Mouse (Mus musculus) forebrain, embryonic 11.5 days (tissue): ENCODE measurements around the gene Tnfsf14. TPM values are rescaled to one million over a fixed set of nuclear protein-coding genes. Genes with fewer than 3 reads are reported as not detected.

Experiments
- ATAC-seq: fragments of 200-750 bp; cut with Nextera tagmentation; replicated peaks from 2 replicates; pipeline ENCODE4 v1.8.0; 2017; ENCODE audit warnings: moderate TSS enrichment; ENCODE audit not compliant: low FRiP score
- DNase-seq: peaks from one replicate; pipeline ENCODE4 v3.0.0-alpha.2; 2017; ENCODE audit warnings: low spot score
- H3K27ac ChIP-seq: fragments of 300-500 bp; sonication (generic); 2 replicates; pipeline ENCODE4 v1.5.1; 2014; ENCODE audit warnings: low read depth, low read length
- H3K27me3 ChIP-seq: fragments of 300-500 bp; sonication (generic); 2 replicates; pipeline ENCODE4 v1.6.1; 2014; ENCODE audit warnings: mild to moderate bottlenecking, low read length, mixed read lengths; ENCODE audit not compliant: control insufficient read depth, insufficient read depth
- H3K36me3 ChIP-seq: fragments of 300-500 bp; sonication (generic); 2 replicates; pipeline ENCODE4 v1.6.1; 2014; ENCODE audit warnings: mild to moderate bottlenecking, low read length, moderate library complexity, mixed read lengths; ENCODE audit not compliant: control insufficient read depth, insufficient read depth
- H3K4me1 ChIP-seq: fragments of 300-500 bp; sonication (generic); replicated peaks from 2 replicates; pipeline ENCODE4 v1.6.1; 2014; ENCODE audit warnings: low read length, mixed read lengths; ENCODE audit not compliant: control insufficient read depth, insufficient read depth
- H3K4me2 ChIP-seq: fragments of 300-500 bp; sonication (generic); 2 replicates; pipeline ENCODE4 v1.6.1; 2014; ENCODE audit warnings: low read depth, mild to moderate bottlenecking, low read length, moderate library complexity, mixed read lengths; ENCODE audit not compliant: severe bottlenecking
- H3K4me3 ChIP-seq: fragments of 300-500 bp; sonication (generic); 2 replicates; pipeline ENCODE4 v1.5.1; 2014; ENCODE audit warnings: low read depth, low read length
- H3K9ac ChIP-seq: fragments of 300-500 bp; sonication (generic); 2 replicates; pipeline ENCODE4 v1.6.1; 2014; ENCODE audit warnings: low read length
- H3K9me3 ChIP-seq: fragments of 300-500 bp; sonication (generic); 2 replicates; pipeline ENCODE4 v1.6.1; 2016; ENCODE audit warnings: low read length, mixed read lengths; ENCODE audit not compliant: control insufficient read depth
- WGBS: fragments of 180-500 bp; shearing (Covaris S2); extraction: QIAGEN DNeasy Blood & Tissue Kit; methylation state at CpG from one replicate; pipeline ENCODE4 v1.1.7; 2014; 5-methylcytosine and 5-hydroxymethylcytosine counted together
- polyA plus RNA-seq: library from polyadenylated mRNA; unstranded; fragments of >200 nt; fragmentation: Nextera tagmentation; extraction: Ambion mirVana; gene quantifications from 2 replicates; pipeline ENCODE4 v1.2.1, GENCODE M21; 2014

Gene Tnfsf14
- polyA plus RNA-seq, 1 experiment from 2014 or later, result 0.13 TPM

DNA sequence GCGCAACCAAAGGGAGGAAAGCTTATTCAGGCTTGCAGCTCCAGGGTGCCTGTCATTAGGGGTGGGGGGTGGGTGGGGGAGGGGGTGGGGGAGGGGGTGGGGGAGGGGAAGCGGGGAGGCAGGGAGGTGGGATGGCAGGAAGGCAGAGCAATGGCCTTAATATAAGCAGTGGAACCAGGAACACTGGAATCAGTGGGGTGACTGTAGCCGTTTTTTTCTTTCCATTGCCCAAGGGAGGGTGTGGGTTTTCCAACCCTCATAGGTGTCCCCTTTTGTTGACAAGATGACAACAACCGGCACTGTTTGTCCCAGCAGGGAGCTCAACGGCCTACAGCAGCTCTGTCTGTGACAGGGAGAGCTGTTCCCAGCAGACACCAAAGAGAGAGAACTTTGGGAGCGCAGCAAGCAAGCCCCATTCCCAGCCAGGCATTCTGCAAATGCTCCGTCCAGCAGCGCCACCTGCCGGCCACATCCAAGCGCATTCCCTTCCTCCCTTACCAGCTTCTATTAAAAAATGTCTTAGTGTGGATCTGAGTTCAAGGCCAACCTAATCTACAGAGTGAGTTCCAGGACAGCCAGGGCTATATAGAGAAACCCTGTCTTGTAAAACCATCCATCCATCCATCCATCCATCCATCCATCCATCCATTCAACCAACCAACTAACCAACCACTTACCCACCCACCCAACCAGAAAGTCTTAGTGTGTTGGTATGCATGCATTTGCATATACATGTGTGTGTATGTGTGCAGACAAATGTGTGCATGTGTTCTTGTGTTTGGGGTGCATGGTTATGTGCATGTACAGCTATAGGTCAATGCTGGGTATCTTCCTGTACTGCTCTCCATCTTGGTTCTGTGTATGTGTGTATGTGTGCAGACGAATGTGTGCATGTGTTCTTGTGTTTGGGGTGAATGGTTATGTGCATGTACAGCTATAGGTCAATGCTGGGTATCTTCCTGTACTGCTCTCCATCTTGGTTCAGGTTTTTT lies 26.9 kb downstream of the Tnfsf14 start:
- Histone ChIP-seq H3K4me3 (no peak overlapping the region), H3K27me3 (no peaks in the 10 kb centered on the region), H3K9ac (no peak overlapping the region), H3K4me1 (0 out of 2 replicates have a peak, but pooled peaks cover 1% of the 10 kb centered on the region), H3K4me2 (peak overlapping the region; percentile 16; the same call in 1 of the 2 replicates), H3K27ac (no peak overlapping the region), H3K9me3 (no peaks in the 10 kb centered on the region), H3K36me3 (no peaks in the 10 kb centered on the region)
- ATAC-seq (peak; percentile 74), DNase-seq (peak; percentile 94)
- 8% methylated on average over 10 of the region's 11 CpGs for WGBS

DNA sequence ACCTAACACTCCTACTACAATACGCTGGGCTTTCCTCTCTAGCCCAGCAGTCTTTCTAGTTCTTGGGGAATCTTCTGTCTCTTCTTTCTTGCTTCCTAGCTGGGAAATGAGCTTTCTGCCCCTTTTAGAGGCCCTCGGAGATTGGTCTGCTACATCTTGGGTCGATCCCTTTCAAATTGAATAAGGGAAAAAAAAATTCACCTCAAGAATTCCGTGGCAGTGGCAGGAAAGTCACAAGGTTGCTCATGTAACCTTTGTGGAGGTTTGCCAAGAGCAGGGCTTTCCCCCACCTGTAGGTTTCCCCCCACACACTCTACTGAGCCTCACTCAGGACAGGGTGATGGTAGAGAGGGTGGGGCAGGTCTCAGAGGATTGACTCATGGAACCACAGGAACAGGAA lies 40.2 kb downstream of the Tnfsf14 start:
- no peak overlapping the region for H3K9ac ChIP-seq
- no peaks in the 10 kb centered on the region for H3K36me3 ChIP-seq
- WGBS, result 90% methylated on average over 4 of the region's 4 CpGs
- no peak overlapping the region for H3K4me3 ChIP-seq
- H3K4me2 ChIP-seq, result no peak overlapping the region
- no peaks in the 10 kb centered on the region for H3K9me3 ChIP-seq
- no peak for DNase-seq
- ATAC-seq, result no peak
- no peak overlapping the region for H3K27ac ChIP-seq
- peaks cover 12% of the 10 kb centered on the region for H3K27me3 ChIP-seq
- no peaks in the 10 kb centered on the region for H3K4me1 ChIP-seq

DNA sequence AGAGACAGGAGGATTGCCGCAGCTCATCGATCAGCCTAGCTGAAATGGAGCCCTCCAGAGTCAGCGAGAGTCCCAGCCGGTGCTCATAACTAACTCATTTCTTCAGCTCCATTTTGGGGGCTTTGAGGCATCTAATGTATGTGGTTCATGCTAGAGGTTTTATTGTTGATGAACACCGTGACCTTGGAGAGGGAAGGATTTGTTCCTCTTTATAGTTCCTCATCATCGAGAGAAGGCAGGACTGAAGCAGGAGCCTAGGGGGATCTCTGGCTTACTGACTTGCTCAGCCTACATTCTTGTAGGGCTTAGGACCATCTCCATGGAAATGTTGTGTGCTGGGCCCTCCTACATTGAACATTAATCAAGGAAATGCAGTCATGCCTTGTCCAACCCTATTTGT lies 41.0 kb downstream of the Tnfsf14 start:
- WGBS, result 89% methylated on average over 6 of the region's 6 CpGs

DNA sequence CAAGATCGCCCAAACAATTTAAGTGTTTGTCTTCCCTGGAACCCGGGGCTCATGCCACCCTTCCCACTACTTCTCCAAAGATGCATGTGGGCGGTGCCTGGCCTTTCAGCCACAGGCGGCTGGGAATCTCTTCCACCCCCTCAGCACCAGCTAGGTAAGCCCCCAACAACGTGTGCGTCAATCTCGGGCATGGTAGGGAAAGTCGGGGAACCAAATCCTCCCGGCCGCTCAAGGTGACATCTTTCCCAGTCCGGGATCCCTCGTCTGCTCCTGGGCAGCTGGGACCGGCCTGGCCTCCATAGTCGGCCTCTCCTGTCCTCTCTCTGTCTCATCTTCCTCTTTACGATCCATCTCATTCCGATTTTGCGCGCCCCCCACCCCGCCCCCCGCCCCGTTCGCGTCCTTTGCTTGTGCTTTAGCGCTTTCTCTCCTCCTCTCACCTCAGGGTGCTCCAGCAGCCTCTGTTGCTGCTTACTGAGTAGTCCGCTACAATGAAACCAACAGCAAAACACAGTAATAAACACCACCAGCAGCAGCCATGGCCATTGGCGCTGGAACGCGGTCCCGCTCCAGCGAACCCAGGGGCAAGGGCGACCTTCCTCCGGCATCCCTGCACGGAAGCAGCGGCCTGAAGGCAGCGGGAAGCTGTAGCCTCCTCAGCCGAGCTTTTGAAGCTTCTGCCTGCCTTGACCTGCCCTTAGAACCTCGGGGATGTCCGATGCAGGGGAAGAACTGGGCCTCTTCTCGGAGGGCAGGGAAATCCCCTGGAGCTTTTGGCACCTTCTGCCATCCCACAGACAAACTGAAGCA lies 44.8 kb downstream of the Tnfsf14 start, which contains the start of gene Cd70:
Gene Cd70, minus strand, starts transcription at position 784 of the 810 bp plus-strand sequence.
- H3K4me2 ChIP-seq, result peak within 1 kb of the TSS; percentile 56
- H3K9ac ChIP-seq, result peak within 1 kb of the TSS; percentile 32
- H3K4me1 ChIP-seq, result no peaks in the 10 kb centered on the region
- H3K27me3 ChIP-seq, result peaks cover 24% of the 10 kb centered on the region
- peak within 1 kb of the TSS; percentile 26 for H3K4me3 ChIP-seq
- no peaks in the 10 kb centered on the region for H3K9me3 ChIP-seq
- no peak within 1 kb of the TSS for H3K27ac ChIP-seq
- DNase-seq, result no peak
- no peaks in the 10 kb centered on the region for H3K36me3 ChIP-seq
- no peak for ATAC-seq
- 3% methylated on average over 39 of the region's 39 CpGs for WGBS

More for the DNA sequence above, 41.0 kb downstream of the Tnfsf14 start:
- Histone ChIP-seq H3K4me3 (no peak overlapping the region), H3K4me1 (no peaks in the 10 kb centered on the region), H3K27me3 (peaks cover 20% of the 10 kb centered on the region), H3K4me2 (no peak overlapping the region), H3K9me3 (no peaks in the 10 kb centered on the region), H3K9ac (no peak overlapping the region), H3K27ac (no peak overlapping the region), H3K36me3 (no peaks in the 10 kb centered on the region)
- ATAC-seq (no peak), DNase-seq (no peak)

DNA sequence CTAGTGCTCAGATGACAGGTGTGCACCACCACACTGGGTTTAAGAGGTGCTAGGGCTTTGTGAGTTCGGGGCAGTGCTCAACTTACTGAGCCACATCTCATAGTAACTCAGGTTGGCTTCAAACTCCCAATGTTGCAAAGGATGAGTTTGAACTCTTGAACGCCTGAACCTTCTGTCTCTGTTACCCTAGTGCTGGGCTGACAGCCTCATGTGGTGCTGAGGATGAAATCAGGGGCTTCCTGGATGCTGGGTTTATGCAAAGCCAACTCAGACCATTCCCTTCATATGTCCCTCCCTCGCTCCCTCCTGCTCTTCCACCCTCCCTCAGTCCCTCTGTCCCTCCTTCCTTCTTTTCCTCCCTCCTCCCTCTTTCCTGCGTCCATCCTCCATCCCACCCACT lies 45.6 kb downstream of the Tnfsf14 start:
- WGBS, result 65% methylated on average over 4 of the region's 4 CpGs
- H3K27me3 ChIP-seq, result peaks cover 24% of the 10 kb centered on the region

DNA sequence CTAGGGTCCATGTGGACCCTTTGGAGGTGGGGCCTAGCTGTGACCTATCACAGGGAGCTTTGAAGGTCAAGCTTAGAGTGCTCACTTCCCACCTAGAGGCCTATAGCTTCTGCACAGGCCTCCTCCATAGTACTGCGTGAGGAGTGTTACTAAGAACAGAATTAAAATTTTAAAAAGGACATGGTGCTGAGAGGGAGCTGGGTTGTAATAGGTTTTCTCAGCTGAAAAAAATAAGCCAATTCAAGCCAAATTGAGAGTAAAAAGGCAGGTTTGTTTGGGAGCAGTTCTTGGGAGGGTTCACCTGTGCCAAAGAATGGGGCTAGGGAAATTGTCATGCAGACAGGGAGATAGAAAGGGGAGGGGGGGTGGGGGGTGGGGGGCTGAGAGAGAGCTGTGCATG lies 48.9 kb downstream of the Tnfsf14 start:
- Histone ChIP-seq H3K36me3 (no peaks in the 10 kb centered on the region), H3K4me1 (no peaks in the 10 kb centered on the region), H3K9me3 (no peaks in the 10 kb centered on the region), H3K9ac (no peak overlapping the region), H3K4me3 (no peak overlapping the region), H3K27ac (no peak overlapping the region), H3K27me3 (peaks cover 24% of the 10 kb centered on the region), H3K4me2 (no peak overlapping the region)
- no peak for ATAC-seq
- WGBS, result 44% methylated on average over 1 of the region's 1 CpGs
- DNase-seq, result no peak

More for the DNA sequence above, 45.6 kb downstream of the Tnfsf14 start:
- ATAC-seq (no peak), DNase-seq (no peak)
- Histone ChIP-seq H3K36me3 (no peaks in the 10 kb centered on the region), H3K4me3 (no peak overlapping the region), H3K27ac (no peak overlapping the region), H3K9me3 (no peaks in the 10 kb centered on the region), H3K4me1 (no peaks in the 10 kb centered on the region), H3K9ac (no peak overlapping the region), H3K4me2 (no peak overlapping the region)

DNA sequence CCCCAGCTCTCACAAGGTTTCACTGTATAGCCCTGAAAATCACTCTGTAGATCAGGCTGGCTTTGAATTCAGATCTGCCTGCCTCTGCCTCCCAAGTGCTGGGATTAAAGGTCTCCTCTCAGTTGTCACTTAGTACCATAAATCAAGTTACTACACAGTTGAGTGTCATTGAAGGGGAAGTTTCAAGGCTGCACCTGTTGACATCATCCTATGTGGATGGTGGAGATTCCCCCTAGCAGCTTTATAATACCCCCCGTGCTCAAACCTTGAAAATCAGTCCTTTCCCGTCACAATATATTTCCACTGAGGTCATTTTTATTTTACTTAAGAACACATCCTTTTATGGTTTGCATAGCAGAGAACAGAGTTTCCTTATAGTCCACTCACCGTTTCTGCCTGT lies 50.3 kb downstream of the Tnfsf14 start:
- H3K4me3 ChIP-seq, result no peak overlapping the region
- no peaks in the 10 kb centered on the region for H3K4me1 ChIP-seq
- no peak overlapping the region for H3K4me2 ChIP-seq
- H3K27ac ChIP-seq, result no peak overlapping the region
- H3K9me3 ChIP-seq, result no peaks in the 10 kb centered on the region
- peaks cover 10% of the 10 kb centered on the region for H3K27me3 ChIP-seq
- ATAC-seq (no peak), DNase-seq (no peak)
- H3K36me3 ChIP-seq, result no peaks in the 10 kb centered on the region
- no peak overlapping the region for H3K9ac ChIP-seq
- WGBS, result 88% methylated on average over 3 of the region's 3 CpGs

DNA sequence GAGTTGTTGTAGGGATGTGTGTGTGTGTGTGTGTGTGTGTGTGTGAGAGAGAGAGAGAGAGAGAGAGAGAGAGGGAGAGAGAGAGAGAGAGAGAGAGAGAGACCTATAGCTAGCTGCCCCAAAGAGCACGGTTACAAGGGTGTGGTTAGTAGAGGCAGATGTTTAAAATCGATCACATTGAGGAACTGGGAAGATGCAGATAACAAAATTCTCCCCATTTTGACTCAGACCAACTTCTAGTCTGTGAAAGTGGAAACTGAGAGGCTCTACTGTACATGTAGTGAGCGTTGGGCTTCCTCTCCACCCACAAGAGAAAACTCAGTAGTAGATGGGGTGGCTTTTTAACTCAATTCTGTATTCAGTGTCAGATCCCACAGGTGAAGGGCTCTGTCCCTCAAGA lies 54.3 kb downstream of the Tnfsf14 start:
- no peak overlapping the region for H3K9ac ChIP-seq
- DNase-seq, result no peak
- no peaks in the 10 kb centered on the region for H3K9me3 ChIP-seq
- WGBS, result 90% methylated on average over 3 of the region's 3 CpGs
- ATAC-seq, result no peak
- no peak overlapping the region for H3K4me3 ChIP-seq
- H3K36me3 ChIP-seq, result no peaks in the 10 kb centered on the region
- no peak overlapping the region for H3K4me2 ChIP-seq
- H3K27me3 ChIP-seq, result no peaks in the 10 kb centered on the region
- H3K27ac ChIP-seq, result no peak overlapping the region
- H3K4me1 ChIP-seq, result no peaks in the 10 kb centered on the region
